Mouse (Mus musculus): Measurements from ENCODE around the gene Gjb4. TPM values are rescaled to one million over a fixed set of nuclear protein-coding genes. Genes with fewer than 3 reads are reported as not detected.
A peak's percentile ranks its signal among the peaks of the same experiment; 100 is the strongest.

Gjb4 gene
- not detected in 2 replicates for total RNA-seq (2021)
- long read RNA-seq, experiment 1, partial matches to known transcripts: 0 of 1 reads
- long read RNA-seq, experiment 1, other reads (novel, unspliced or antisense): 0 of 1 reads
- long read RNA-seq, experiment 2: 0 reads

DNA sequence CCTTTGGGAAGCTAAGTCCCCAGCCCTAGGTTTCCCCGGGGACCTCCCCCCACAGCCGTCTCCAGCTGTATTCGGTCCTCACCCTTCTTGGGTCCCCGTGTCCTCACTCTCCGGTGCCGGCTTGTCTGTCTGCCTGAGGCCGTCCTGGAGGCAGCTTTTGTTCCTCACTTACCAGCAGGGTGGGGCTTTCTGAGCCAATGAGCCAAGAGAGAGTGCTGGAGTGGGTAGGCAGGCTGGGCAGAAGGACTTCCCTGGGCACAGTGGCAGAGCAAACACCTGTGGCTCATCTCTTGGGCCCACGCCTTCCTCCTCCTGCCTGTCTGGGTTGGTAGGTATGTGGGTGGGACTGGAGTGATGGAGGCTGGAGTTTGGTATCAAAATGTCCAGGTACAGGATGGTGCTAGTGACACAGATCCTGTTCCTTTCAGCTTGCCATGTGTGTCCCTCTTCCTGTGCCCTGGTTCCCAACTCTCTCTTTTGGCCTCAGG lies at the start of gene Gjb4:
Gjb4 (minus strand) TSS at position 131 of the 488 bp plus-strand sequence.
- no peak for DNase-seq

DNA sequence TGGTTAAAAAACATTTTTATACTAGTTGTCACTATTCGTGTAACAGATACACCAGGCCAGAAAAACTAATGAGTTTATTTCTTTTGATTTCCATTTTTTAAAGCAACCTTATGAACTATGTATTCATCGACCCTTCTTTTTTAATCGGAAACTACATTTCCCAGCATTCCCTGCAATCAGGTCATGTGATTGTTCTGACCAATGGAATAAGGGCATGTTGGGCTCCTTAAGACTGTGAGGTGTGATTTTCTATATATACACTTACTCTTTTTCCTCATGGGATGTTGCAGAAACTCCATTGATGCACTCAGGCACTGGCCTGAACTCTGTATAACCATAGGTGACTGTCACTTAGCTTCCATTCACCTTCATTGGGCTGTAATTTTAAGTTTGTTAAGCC lies 48.7 kb upstream of the Gjb4 start:
- no peak for DNase-seq

DNA sequence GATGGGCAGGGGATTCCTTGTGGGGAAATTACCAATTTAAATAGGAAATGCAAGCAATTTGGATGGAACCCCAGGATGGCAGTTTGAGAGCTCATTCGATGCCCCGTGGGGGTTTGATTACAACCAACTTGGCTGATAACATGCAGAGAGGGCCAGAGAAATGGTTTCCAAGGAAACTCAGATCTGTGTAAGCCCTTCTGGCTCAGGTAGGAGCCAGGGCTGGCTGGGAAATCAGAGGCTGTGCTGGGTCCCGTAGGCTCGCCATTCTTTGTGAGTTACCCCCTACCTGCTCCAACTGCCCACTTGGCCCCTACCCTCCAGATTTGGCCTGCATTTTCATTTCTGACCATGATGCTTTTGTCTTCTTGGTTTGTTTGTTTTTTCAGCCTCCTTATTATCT lies 48.3 kb upstream of the Gjb4 start:
- DNase-seq: no peak

DNA sequence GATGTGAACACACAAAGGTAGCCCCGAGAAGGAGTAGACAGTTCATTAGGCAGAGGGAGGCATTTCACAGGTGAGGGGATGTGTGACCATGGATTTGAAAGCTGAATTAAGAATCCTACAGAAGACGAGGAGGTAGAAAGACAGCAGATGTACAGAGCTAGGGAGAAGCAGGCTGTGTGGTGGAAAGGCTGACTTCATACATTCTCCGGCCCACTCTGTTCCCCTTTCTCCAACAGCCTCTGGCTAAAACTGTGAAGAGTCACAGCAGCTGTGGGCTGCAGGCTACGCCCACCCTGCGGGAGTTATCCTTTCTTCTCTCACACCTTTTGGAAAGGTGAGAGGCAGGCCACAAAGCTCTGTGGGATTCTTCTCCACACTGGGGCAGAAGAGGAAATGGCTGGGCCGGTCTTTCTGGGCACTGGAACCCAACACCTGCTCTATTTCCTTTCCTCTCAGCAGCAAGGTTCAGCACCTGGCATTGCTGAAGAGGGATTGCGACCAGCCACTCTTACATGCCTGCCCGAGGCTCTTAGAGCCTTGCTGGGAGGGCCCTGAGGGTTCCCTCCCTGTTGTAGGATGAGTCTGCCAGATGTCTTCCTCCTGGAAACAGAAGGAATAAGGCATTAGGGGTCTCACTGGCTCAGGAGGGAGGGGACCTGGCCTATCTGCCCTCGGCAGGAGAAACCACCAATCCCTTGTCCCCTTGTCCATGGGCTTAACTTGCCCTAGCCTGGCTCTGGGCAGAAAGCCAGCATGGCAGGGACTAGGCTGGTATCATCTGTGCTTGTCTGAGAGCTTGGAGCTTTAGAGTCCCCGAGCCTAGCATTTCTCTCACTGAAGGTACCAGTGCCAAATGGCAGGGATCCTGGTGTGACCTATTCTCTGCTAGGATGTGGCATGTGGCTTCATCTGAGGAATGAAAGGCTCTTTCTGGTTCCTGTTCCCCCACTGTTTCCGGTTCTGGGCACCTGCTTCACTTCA lies 46.6 kb upstream of the Gjb4 start:
- DNase-seq: no peak

DNA sequence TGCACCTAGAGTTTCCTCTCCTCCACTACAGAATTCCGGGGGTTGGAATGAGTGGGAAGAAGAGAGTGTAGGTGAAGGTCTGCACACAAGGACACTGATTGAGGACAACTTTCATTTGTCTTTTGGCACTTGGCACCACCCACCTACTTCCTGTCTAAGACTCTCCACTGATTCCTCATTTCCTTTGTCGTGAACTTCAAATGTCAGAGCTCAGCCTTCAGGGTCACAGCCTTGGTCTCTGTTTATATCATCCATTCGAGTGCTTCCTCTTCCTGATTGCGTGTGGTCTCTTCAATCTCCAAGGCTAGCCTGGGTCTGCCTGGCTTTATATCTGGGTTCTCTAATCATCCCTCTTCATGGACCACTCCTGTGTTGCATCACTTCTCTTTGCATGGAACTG lies 41.7 kb upstream of the Gjb4 start:
- peak; percentile 60 for DNase-seq

DNA sequence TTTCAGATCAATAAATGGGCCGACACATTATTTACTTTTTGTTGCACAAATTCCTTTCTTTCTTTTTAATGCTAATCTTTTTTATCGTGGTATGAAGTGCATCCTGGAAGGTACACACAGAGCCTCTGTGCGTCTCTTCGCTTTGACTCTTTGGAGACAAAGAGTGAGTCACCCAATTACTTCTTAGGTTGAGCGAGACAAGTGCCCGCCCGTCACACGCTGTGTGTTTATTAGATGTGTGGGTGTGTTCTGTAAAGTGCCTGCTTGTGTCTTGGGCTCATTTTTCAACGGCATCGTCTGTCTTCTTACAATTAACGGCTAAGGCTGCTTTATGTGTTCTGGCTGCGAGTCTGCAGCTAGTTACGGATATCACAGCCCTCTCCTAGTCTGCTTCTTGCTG lies 35.8 kb upstream of the Gjb4 start:
- no peak for DNase-seq

DNA sequence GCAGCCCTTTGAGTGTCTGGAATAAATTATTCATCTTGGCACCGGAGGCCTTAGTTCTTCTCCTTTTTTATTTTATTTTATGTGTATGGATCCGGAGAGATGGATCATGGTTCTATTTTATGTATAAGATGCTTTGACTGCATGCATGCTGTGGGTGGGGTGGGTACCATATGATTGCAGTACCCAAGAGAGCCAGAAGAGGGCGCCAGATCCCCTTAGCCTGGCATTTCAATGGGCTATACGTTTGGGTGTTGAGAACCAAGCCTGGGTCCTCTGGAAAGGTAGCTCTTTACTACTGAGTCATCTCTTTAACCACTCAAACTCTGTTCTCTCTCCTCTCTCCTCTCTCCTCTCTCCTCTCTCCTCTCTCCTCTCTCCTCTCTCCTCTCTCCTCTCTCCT lies 23.5 kb upstream of the Gjb4 start:
- DNase-seq: peak; percentile 40

DNA sequence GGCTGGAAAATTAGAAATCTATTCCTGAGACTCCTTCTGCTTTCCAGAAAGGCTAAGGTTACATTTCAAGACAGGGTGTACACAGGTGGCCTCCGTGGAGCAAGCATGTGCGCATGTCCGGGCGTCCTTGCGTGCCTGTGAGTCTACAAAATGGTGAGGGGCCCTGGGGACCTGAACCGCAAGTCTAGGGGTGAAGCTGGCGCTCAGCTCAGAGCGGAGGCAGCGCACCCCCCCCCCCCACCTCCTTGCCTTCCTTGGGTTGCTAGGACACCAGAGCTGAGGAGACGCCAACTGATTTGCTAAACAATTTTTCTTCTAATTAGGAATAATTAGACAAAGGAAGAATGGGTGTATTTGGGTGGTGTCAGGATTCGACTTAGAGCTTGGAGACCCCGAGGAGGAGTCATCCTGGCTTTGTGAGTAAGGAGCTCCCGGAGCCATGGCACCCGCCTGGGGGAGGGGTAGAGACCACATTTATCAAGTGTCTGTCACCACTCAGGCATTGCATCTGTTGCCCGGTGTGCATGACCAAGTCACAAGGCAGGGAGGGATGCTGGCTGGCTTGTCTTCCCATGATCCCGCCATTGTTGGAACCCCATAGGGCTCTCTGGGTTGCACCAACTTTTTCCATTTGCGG lies 21.8 kb upstream of the Gjb4 start:
- no peak for DNase-seq

DNA sequence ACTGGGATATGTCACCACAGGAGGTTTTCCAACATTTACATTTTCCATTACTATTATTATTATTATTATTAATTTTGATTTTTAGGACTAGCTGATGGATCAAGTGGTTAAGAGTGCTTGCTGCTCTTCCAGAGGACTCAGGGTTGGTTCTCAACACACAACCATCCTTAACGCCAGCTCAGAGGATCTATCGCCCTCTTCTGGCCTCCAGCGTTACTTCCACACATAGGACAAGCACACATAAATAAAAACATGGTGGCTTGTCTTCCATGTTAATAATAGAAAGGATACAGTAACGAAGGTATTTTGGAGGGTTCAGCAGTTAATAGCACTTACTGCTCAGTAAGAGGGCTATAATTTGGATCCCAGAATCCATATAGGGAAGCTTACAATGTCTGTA lies 20.8 kb upstream of the Gjb4 start:
- no peak for DNase-seq

DNA sequence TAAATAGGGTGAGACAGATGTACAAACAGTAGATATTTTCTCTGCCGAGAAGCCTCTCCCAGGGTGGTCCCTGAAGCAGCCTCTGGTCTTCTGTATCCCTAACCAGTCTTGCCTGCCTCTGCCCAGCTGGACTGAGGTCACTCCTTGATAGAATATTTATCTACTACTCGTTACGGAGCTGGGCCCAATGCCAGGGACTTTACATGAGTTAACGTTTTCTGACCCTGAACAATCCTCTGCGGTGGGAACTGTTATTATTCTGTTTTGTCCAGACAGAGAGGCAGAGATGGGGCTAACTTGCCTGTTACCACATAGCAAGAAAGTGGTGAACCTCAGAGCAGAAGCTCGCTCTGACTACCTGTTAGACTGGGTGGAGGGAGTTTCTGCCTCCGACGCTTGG lies 19.6 kb upstream of the Gjb4 start:
- DNase-seq: peak; percentile 81

DNA sequence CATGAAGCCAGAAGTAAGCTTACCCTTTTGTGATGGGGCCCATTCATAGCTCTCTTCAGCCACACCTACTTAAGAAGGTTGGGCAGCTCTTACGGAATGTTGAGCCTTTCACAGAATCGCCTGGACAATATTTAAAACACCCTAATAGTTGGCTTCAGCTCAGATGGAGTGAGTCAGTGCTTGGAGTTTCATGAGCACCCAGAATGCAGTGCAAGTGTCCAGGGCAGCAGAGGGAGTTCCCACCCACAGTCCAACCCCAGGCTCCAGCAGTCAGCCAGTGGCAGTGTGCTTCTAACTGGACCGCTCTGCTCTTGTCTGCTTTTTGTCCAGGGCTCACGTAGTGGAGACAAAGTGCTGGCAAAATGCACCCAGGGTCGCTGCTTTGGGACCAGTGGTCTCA lies 17.7 kb upstream of the Gjb4 start:
- peak; percentile 66 for DNase-seq

DNA sequence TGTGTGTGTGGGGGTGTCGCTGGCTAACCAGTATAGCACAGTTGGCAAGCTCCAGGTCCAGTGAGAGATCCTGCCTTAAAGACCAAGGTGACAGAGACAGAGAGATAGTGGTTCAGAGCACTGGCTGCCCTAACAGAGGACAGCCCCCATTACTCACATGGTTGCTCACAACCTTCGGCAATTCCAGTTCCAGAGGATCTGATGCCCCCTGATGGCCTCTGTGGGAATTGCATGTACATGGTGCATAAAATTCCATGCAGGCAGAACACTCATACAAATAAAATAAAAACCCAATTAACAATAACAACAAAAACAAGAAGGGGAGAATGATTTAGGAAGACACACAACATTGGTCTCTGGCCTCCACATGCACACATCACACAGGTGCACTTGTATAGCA lies 16.6 kb upstream of the Gjb4 start:
- peak; percentile 30 for DNase-seq

DNA sequence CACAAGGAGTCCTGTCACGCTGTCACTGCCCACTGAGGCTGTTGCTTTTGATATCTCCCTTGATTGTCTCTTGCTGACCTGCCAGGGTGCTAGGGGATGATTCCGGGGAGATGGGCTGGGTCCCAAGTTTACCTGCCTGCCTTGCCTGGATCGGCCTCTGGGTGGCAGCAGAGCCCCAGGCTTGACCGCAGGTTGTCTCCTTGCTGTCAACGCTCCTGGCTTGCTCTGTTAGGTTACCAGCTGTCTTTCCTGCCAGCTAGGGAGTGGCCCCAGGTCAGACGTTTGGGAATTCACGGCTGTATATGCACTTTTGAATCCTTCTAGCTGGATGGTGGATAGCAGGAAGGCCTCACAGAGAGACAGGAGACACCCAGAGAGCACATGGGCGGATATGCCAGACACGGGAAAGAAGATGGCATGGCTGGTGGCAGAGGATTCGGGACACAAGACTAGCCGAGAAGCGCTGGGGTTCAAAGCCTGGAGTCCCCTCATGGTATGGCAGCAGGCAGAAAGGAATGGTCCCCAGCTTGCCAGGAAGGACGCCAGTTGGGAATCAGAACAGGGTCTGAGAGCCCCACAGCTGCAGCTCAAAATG lies 14.6 kb upstream of the Gjb4 start:
- peak; percentile 82 for DNase-seq

DNA sequence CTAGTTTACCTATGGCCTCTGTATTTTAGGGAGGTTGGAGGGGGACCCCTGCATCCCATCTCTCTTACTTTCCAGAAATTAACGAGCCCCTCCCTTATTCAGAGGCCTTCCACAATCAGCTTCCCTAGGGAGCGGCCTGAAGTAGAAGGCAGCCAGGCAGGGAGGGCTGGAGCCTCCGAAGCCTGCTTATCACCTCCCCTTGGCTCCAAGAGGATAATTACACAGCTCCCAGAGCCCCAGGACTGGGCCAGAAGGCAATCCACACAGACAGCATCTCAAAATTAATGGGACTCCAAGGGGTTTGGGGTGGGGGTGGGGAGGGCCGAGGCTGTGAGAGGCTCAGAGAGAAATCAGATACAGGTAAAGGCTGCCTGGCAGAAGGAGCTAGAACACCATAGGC lies 12.0 kb upstream of the Gjb4 start:
- DNase-seq: no peak

DNA sequence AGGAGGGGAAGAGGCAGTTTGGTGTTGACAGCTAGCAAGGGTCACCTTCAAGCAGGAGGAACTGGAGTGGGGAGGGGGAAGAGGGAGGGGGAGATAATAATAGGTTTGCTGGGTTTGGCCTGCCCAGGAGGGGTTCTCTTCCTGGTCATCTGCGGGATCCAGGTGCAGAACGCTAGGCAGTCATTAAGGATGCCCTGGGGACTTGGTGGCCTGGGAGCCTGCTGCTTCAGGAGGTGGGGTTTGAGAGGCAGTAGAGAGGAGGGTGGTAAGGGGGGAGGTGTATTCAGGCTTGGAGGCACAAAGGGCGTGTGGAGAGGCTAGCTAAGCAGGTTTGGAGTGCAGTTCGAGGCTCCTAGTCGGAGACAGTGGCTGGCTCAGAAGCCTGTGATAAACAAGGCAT lies 11.6 kb upstream of the Gjb4 start:
- no peak for DNase-seq

DNA sequence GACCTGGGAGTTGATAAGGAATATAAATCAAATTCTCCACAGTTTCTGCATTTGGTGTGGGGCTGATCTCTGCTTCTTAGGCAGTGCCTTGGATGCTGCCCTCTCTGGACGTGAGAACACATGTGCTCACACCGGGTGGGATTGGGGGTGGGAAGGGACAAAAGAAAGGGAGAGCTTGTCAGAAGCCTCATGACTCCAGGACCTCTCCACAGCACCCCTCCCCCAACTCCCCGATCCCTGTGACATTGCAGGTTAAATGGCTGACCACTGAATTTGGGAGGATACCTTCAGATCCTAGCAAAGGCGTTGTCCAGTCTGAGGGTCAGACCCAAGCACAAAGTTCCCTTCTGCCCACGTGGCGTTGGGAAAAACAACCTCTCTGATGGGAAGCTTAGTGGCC lies 10.6 kb upstream of the Gjb4 start:
- DNase-seq: no peak

DNA sequence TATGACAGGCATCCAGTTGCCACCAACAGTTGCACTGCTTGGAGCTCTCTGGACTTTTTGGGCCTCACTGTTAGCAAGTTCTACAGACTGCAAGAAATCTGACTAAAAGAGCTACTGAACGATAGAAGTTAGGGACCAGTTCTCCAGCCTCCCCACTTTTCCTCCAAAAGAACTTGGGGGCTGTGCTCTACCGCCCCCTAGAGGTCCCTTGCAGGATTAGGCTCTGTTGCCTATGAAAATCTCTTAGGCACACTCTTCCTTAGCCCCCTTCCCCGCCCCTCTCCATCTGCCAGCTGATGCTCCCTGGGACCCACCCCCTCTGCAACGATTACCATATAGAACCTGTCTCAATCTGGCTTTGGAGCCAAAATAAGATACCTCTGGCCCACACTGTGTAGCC lies 9.4 kb upstream of the Gjb4 start:
- no peak for DNase-seq

DNA sequence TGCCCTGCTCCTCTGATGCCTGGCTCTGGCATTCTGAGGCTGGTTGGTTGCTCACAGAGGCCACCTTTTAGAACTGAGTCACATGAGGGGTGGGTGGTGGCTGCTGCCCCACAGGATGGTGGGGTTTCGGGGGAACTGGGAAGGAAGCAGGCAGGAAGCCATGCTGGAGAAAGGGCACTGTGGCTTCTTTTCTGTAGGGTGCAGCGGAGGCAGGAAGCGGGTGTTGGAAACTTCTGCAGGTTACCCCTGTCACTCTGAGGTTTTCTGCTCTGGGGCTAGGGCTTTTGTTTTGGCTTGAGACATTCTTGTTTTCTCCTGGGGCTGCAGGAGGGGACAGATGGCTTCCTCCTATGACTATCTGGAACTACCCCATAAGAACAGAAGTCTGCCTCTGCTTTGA lies 8.6 kb upstream of the Gjb4 start:
- no peak for DNase-seq

DNA sequence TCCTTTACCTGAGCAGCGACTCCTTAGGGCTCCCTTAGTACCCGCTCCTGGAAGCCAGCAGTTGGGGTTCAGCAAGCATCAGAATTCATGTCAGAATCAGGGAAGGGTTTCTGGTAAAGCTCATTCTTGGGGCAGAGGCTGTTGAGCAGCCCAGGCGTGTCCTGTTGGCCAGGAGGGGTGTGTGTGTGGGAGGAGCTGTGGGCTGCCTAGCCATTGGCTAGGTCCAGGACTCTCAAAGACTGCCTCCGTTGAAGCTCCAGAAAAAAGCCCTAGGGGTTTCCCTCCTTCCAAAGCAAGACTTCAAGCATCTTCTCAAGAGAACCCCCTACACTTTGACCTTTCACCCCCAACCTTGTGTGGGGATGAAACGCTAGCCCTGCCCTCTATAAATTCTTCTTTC lies 4.1 kb upstream of the Gjb4 start, which contains the start of gene Gjb5:
Gjb5 (minus strand) TSS at position 164 of the 400 bp plus-strand sequence.
- no peak for DNase-seq

DNA sequence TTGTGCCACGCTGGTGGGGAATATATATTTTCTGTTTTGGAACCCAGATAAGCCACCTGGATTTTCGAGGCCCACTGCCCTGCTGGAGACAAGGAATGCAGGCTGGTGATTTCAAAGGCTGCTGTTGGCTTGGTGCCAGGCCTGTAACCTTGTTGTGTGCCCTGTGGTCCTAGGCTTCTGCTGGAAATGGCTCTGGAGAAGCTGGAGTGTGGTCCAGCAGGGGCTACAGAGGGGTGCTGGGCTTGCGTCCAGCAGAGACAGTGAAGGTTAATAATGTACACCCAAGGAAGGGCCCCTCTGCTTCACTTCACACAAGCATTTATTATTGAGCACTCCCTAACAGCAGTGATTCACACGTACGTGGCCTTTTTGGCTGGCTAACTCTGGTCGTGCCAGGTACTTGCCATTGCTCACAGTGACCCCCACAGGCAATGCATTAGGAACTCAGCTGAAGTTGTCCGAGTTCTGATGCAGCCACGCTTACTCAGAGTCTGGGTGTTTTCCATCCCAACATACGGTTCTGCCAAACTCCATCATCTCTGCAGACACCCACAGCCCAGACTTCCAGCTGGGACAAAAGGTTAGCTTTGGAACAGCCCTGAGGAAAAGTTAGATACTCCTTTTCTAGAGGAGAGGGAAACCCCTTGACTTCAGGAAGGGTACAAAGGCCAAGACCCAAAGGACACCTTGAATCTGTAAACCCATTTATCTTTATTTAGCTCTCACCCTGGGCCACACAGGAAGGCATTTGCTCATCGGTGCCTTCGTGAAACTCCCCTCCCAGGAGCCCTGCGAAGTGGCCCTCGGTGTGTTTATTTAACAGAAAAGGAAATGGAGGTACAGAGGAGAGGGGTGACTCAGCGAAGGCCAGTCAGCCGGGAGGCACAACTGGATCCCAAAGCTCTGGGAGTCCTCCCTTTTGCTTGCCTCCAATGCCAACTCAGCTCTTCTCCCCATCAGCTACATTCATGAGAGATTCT lies 915 bp upstream of the Gjb4 start:
- DNase-seq: peak; percentile 66

DNA sequence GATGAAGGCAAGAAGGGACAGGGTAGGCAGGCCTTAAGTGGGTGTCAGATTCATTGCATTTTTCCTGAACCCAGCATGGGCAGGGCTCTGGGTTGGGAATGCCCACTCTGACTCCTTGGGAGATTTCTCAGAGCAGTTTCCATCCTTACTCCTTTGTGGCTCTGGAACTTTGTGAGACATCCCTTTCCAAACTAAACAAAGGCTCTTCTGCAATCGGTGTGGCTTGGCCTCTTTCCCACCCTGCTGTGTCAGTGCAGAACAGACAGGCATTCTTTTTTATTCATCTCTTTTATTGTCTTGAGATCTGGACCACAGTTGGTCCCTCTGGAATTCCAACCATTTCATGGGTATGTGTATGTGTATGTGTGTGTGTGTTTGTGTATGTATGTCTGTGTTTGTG lies 1.3 kb downstream of the Gjb4 start:
- no peak for DNase-seq

Data from adrenal gland, postnatal 14 days (tissue).